Mouse (Mus musculus): ENCODE data around the gene Defb18. TPM values are rescaled to one million over a fixed set of nuclear protein-coding genes. Genes with fewer than 3 reads are reported as not detected.
"Not testable (repeated sequence)": the region's sequence is repeated elsewhere in the genome, so short reads cannot be mapped to it uniquely, and the experiment has no call there.

Gene Defb18
- polyA plus RNA-seq (2015; fragmentation: Nextera tagmentation; extraction: Ambion mirVana): not detected in 2 replicates

- no peak for DNase-seq
- no peaks in the 10 kb centered on the region for H3K4me1 ChIP-seq (ENCODE audit: insufficient read depth)
- no peak within 1 kb of the TSS for H3K9ac ChIP-seq (replicated peaks)
- H3K9me3 ChIP-seq (ENCODE audit: low read length): no peaks in the 10 kb centered on the region
- no peak within 1 kb of the TSS for H3K27ac ChIP-seq (ENCODE audit: low read depth)
- TF ChIP-seq EP300 (IDR thresholded peaks at IDR 0.05; ENCODE audit: low read depth): no peak
- no peak for TF ChIP-seq CTCF (IDR thresholded peaks at IDR 0.05; ENCODE audit: low read depth)
- H3K4me2 ChIP-seq (ENCODE audit: low read depth, low read length): no peak within 1 kb of the TSS
- no peak for ATAC-seq
- WGBS (ENCODE audit: insufficient replicate concordance): 47% methylated on average over 1 of the region's 1 CpGs
- H3K4me3 ChIP-seq (ENCODE audit: low read depth, low read length): no peak within 1 kb of the TSS
- no peaks in the 10 kb centered on the region for H3K27me3 ChIP-seq (ENCODE audit: insufficient read depth, low read length)
- no peaks in the 10 kb centered on the region for H3K36me3 ChIP-seq (replicated peaks; ENCODE audit: insufficient read depth, low read length)
Observed at GRCm38 (mm10) chr1:18237343-18237742, at the start of gene Defb18. Gene Defb18, minus strand, starts transcription at chr1:18237443.

- no peak for DNase-seq
- no peaks in the 10 kb centered on the region for H3K4me1 ChIP-seq (ENCODE audit: insufficient read depth)
- no peaks in the 10 kb centered on the region for H3K9me3 ChIP-seq (ENCODE audit: low read length)
- no peak for ATAC-seq
- TF ChIP-seq CTCF (IDR thresholded peaks at IDR 0.05; ENCODE audit: low read depth): no peak
- TF ChIP-seq EP300 (IDR thresholded peaks at IDR 0.05; ENCODE audit: low read depth): no peak
- H3K4me2 ChIP-seq (ENCODE audit: low read depth, low read length): no peak overlapping the region
- H3K27ac ChIP-seq (ENCODE audit: low read depth): no peak overlapping the region
- H3K9ac ChIP-seq (replicated peaks): no peak overlapping the region
- 58% methylated on average over 4 of the region's 4 CpGs for WGBS (ENCODE audit: insufficient replicate concordance)
- no peak overlapping the region for H3K4me3 ChIP-seq (ENCODE audit: low read depth, low read length)
- H3K27me3 ChIP-seq (ENCODE audit: insufficient read depth, low read length): no peaks in the 10 kb centered on the region
- no peaks in the 10 kb centered on the region for H3K36me3 ChIP-seq (replicated peaks; ENCODE audit: insufficient read depth, low read length)
Observed at GRCm38 (mm10) chr1:18271095-18271494, 33.9 kb upstream of the Defb18 start.

- DNase-seq (no peak), ATAC-seq (no peak)
- H3K36me3 ChIP-seq (replicated peaks; ENCODE audit: insufficient read depth, low read length): no peaks in the 10 kb centered on the region
- no peaks in the 10 kb centered on the region for H3K4me1 ChIP-seq (ENCODE audit: insufficient read depth)
- no peak overlapping the region for H3K4me2 ChIP-seq (ENCODE audit: low read depth, low read length)
- no peak overlapping the region for H3K4me3 ChIP-seq (ENCODE audit: low read depth, low read length)
- TF ChIP-seq EP300 (IDR thresholded peaks at IDR 0.05; ENCODE audit: low read depth): no peak
- no peak for TF ChIP-seq CTCF (IDR thresholded peaks at IDR 0.05; ENCODE audit: low read depth)
- H3K27ac ChIP-seq (ENCODE audit: low read depth): no peak overlapping the region
- WGBS (ENCODE audit: insufficient replicate concordance): 75% methylated on average over 5 of the region's 5 CpGs
- H3K27me3 ChIP-seq (ENCODE audit: insufficient read depth, low read length): no peaks in the 10 kb centered on the region
- no peak overlapping the region for H3K9ac ChIP-seq (replicated peaks)
- no peaks in the 10 kb centered on the region for H3K9me3 ChIP-seq (ENCODE audit: low read length)
Observed at GRCm38 (mm10) chr1:18268845-18269244, 31.6 kb upstream of the Defb18 start.

- H3K27me3 ChIP-seq (ENCODE audit: insufficient read depth, low read length): no peaks in the 10 kb centered on the region
- ATAC-seq: no peak
- no peaks in the 10 kb centered on the region for H3K4me1 ChIP-seq (ENCODE audit: insufficient read depth)
- no peak within 1 kb of the TSS for H3K9ac ChIP-seq (replicated peaks)
- no peak within 1 kb of the TSS for H3K4me2 ChIP-seq (ENCODE audit: low read depth, low read length)
- H3K9me3 ChIP-seq (ENCODE audit: low read length): 0 out of 2 replicates have a peak, but pooled peaks cover 3% of the 10 kb centered on the region
- DNase-seq: no peak
- TF ChIP-seq CTCF (IDR thresholded peaks at IDR 0.05; ENCODE audit: low read depth): no peak
- TF ChIP-seq EP300 (IDR thresholded peaks at IDR 0.05; ENCODE audit: low read depth): no peak
- H3K36me3 ChIP-seq (replicated peaks; ENCODE audit: insufficient read depth, low read length): no peaks in the 10 kb centered on the region
- H3K27ac ChIP-seq (ENCODE audit: low read depth): no peak within 1 kb of the TSS
- H3K4me3 ChIP-seq (ENCODE audit: low read depth, low read length): no peak within 1 kb of the TSS
Observed at GRCm38 (mm10) chr1:18265038-18265437, 27.8 kb upstream of the Defb18 start, which contains the start of gene Defb41. Gene Defb41, minus strand, starts transcription at chr1:18265138.

- not testable (repeated sequence) for H3K9me3 ChIP-seq (ENCODE audit: low read length); H3K27me3 ChIP-seq (ENCODE audit: insufficient read depth, low read length); H3K4me3 ChIP-seq (ENCODE audit: low read depth, low read length)
Observed at GRCm38 (mm10) chr1:18245801-18246580, 8.7 kb upstream of the Defb18 start.

GRCm38 (mm10) chr1:18223385-18223945 is 13.8 kb downstream of the Defb18 start:
- Histone ChIP-seq H3K4me1 (ENCODE audit: insufficient read depth) (no peaks in the 10 kb centered on the region), H3K4me2 (ENCODE audit: low read depth, low read length) (no peak overlapping the region), H3K9me3 (ENCODE audit: low read length) (no peaks in the 10 kb centered on the region), H3K4me3 (ENCODE audit: low read depth, low read length) (no peak overlapping the region), H3K27ac (ENCODE audit: low read depth) (no peak overlapping the region), H3K9ac (replicated peaks) (no peak overlapping the region), H3K36me3 (replicated peaks; ENCODE audit: insufficient read depth, low read length) (no peaks in the 10 kb centered on the region), H3K27me3 (ENCODE audit: insufficient read depth, low read length) (no peaks in the 10 kb centered on the region)
- 25% methylated on average over 3 of the region's 3 CpGs for WGBS (ENCODE audit: insufficient replicate concordance)
- DNase-seq (no peak), ATAC-seq (no peak)
- TF ChIP-seq EP300 (IDR thresholded peaks at IDR 0.05; ENCODE audit: low read depth) (no peak), CTCF (IDR thresholded peaks at IDR 0.05; ENCODE audit: low read depth) (no peak)

More at GRCm38 (mm10) chr1:18245801-18246580, 8.7 kb upstream of the Defb18 start:
- not testable (repeated sequence) for H3K36me3 ChIP-seq (replicated peaks; ENCODE audit: insufficient read depth, low read length); H3K4me1 ChIP-seq (ENCODE audit: insufficient read depth); ATAC-seq; H3K27ac ChIP-seq (ENCODE audit: low read depth); H3K4me2 ChIP-seq (ENCODE audit: low read depth, low read length); DNase-seq; H3K9ac ChIP-seq (replicated peaks)
- WGBS (ENCODE audit: insufficient replicate concordance): 78% methylated on average over 9 of the region's 9 CpGs
